Mouse (Mus musculus) bone marrow, adult 2 months (tissue): ENCODE measurements around the gene Asb17.

Source experiments
- CTCF ChIP-seq: fragments of 200-500 bp; IDR thresholded peaks from 2 replicates; pipeline ENCODE4 v1.5.1; 2011; ENCODE audit warnings: low read length, control low read depth; ENCODE audit not compliant: control insufficient read depth, insufficient read depth
- POLR2A ChIP-seq: fragments of 200-500 bp; IDR thresholded peaks from 2 replicates; pipeline ENCODE4 v1.6.1; 2011; ENCODE audit warnings: low read depth, mild to moderate bottlenecking, control low read depth, low read length, borderline replicate concordance; ENCODE audit not compliant: control insufficient read depth

DNA sequence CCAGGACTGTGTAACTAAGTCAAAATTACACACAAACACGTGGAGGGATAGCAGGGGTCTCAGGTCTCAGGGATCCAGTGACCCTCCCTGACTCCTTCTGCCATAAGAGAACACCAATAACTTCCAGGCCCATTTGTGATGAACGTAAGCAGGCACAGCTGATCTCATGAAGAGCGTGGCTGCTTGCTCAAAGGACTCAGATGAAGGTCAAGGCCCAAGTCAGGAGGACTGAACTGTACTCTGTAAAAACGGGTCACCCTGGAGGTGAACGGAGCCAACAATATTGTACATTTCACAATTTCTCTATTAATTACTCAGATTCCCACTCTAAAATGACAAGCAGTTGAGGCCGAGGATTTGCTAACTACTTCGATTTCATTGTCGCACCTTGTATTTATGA, 30.0 kb upstream of the Asb17 start:
- no peak for TF ChIP-seq CTCF
- no peak for TF ChIP-seq POLR2A
